Mouse (Mus musculus) brain, embryonic 14.5 days (tissue): ENCODE data around the gene Taco1.

Experiments used
- CTCF ChIP-seq: fragments of 200-500 bp; IDR thresholded peaks from 2 replicates; pipeline ENCODE4 v1.5.1; 2012; ENCODE audit warnings: inconsistent platforms, mild to moderate bottlenecking, moderate library complexity, borderline replicate concordance; ENCODE audit not compliant: insufficient read depth, insufficient read length; ENCODE audit errors: extremely low read depth
- POLR2A ChIP-seq: fragments of 200-500 bp; IDR thresholded peaks from 2 replicates; pipeline ENCODE4 v1.6.1; 2012; ENCODE audit warnings: mild to moderate bottlenecking, inconsistent platforms, borderline replicate concordance; ENCODE audit not compliant: poor library complexity, insufficient read depth, insufficient read length, severe bottlenecking; ENCODE audit errors: extremely low read depth

DNA sequence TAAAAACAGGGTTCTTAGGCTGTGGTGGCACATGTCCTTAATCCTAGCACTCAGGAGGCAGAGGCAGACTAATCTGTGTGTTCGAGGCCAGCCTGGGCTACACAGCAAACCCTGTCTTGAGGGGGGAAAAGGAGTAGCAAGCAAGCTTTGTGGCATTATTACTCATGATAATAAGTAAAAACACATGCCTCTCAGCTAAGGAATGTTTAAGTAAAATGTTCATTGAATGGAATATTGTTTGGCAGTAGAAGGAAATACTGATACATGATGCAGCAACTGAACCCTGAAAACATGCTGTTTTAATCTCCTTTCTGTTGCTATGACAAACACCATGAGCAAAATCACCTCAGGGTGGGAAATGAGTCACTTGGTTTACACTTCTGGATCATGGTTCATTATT, 4.5 kb upstream of the Taco1 start:
- TF ChIP-seq CTCF, result no peak
- TF ChIP-seq POLR2A, result no peak
